Mouse (Mus musculus) bone marrow, adult 2 months (tissue): ENCODE measurements around the gene Gm19426.
A peak's percentile ranks its signal among the peaks of the same experiment; 100 is the strongest.

Experiments used
- CTCF ChIP-seq: fragments of 200-500 bp; IDR thresholded peaks from 2 replicates; pipeline ENCODE4 v1.5.1; 2011; ENCODE audit warnings: low read length, control low read depth; ENCODE audit not compliant: control insufficient read depth, insufficient read depth
- POLR2A ChIP-seq: fragments of 200-500 bp; IDR thresholded peaks from 2 replicates; pipeline ENCODE4 v1.6.1; 2011; ENCODE audit warnings: low read depth, mild to moderate bottlenecking, control low read depth, low read length, borderline replicate concordance; ENCODE audit not compliant: control insufficient read depth

DNA sequence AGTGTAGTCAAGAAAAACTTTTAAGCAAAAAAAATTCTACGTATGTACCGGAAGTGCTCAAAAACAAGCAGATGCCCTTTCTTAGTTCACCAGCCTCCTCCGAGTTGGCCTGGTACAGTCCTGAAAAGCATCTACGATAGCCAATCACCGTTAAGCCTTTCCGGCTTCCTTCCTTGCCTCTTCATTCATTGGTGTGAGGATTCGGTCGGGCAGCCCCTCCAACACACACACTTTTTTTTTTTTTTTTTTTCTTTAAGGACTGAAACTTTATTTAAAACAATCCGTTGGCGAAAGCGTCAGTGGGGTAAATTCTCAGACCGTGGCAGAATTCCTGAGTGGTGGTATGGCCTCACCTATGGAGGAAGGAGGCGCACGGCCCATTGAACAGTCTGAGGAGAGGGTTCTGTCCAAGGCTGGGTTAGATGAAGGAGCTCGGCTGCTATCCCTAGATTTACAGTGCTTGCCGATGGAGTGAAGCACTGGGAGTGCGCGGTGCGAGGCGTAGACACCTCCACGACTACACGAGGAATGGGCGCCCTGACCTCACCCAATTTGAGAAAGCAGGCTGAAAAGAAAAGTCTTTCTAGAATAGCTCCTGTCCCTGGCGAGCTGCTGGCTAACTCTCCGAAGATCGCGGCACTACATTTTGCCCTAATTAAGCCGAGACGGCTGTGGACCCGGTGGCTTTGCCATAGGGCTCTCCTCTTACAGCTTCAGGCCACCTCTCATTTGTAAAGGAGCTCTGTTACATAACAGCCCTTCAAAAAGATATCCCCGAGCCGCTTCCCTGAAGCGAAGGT lies 27.7 kb downstream of the Gm19426 start:
- TF ChIP-seq CTCF, result no peak
- TF ChIP-seq POLR2A, result peak; percentile 65
